Mouse (Mus musculus): ENCODE results near the gene Kdm4c.

Gene Kdm4c

DNA sequence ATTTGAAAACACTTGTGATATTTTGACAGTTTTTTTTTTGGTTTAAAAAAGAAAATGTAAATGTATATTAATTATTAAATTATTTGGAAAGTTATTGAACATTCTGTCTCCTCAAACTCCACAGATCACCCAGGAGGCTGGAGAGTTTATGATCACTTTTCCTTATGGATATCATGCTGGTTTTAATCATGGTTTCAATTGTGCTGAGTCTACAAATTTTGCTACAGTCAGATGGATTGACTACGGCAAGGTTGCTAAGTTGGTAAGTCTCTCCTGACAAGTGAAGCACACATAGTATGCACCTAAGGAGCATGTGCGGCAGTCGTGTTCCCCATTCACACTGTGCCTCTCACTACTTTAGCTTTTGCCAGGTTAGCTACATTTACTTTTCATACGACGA is 73.1 kb downstream of the Kdm4c start:
- 96% methylated on average over 5 of the region's 5 CpGs for WGBS

DNA sequence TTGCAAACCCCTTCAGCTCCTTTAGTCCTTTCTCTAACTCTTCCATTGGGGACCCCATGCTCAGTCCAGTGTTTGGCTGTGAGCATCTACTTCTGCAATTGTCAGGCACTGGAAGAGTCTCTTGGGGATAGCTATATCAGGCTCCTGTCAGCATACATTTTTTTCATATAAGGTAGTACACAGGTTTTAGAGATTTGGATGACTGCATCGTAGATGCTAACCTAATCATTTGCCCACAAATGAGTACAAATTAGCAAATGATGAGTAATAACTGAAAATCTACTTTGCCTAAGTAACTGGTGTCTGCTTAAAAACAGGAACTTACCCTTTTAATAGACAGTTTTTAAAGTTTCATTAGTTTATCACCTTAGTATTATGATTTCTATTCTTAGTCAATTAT is 77.0 kb downstream of the Kdm4c start:
- WGBS = 93% methylated on average over 1 of the region's 1 CpGs

- WGBS = 83% methylated on average over 4 of the region's 4 CpGs
These were observed 115.2 kb downstream of the Kdm4c start for GRCm38 (mm10) chr4:74357479-74357878.

GRCm38 (mm10) chr4:74360274-74360673 is 118.0 kb downstream of the Kdm4c start:
- WGBS = 95% methylated on average over 3 of the region's 3 CpGs

DNA sequence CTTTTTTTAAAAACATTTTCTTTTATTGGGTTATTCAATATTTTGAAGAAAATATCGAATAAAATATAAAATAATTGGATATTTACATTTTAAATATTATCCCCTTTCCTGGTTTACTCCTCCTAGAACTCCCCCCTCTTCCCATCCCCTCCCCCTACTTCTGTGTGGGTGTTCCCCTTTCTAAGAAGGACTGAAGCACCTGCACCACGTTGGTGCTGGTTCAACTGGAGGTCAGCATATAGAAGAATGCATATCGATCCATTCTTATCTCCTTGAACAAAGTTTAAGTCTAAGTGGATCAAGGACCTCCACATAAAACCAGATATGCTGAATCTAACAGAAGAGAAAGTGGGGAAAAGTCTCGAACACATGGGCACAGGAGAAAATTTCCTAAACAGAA is 144.3 kb downstream of the Kdm4c start:
- 87% methylated on average over 4 of the region's 4 CpGs for WGBS

- WGBS = 91% methylated on average over 2 of the region's 2 CpGs
These were observed 150.9 kb downstream of the Kdm4c start for GRCm38 (mm10) chr4:74393162-74393561.

GRCm38 (mm10) chr4:74396562-74396961 is 154.3 kb downstream of the Kdm4c start:
- WGBS = 93% methylated on average over 5 of the region's 5 CpGs

DNA sequence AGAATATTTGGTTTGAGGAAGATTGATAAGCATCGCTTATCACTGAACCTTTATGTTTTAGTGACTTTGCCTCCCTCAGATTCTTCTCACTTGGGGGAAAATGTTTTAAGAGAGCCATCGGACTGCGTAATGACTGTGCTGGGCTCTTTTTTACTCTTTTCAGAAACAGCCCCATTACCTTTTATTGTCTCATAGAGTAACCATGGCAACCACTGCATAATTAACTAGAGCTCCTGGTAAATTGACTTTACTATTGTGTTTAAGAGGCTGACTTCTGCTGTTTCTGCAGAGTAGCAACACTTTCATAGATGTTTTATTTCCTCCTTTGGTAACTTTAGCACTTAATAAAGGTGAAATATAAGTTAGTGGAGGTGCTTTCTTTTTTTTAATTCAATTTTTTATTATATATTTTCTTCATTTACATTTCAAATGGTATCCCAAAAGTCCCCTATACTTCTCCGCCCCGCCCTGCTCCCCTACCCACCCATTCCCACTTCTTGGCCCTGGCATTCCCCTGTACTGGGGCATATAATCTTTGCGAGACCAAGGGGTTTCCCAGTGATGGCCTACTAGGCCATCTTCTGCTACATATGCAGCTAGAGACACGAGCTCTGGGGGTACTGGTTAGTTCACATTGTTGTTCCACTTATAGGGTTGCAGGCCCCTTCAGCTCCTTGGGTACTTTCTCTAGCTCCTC is 159.5 kb downstream of the Kdm4c start:
- WGBS = 78% methylated on average over 7 of the region's 7 CpGs

DNA sequence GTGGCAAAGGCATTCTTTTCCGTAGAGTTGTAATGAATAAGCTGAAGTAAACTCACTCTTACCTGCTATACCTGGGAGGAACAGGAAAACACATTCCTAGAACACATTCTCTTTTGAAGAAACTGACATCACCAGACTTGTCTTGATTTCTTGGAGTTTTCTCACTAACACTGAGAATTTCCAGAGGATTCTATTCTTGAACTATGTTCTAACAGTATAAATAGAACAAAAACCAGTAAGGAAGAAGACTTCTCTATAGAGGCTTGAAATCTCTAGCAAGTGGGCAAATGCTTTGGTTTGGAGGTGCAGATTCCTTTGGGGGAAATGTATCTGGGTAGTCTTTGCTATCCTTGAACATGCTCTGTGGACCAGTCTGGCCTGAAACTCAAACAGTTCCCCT is 166.4 kb downstream of the Kdm4c start:
- WGBS = 54% methylated on average over 1 of the region's 1 CpGs

GRCm38 (mm10) chr4:74419794-74420193 is 177.5 kb downstream of the Kdm4c start:
- WGBS = 50% methylated on average over 1 of the region's 1 CpGs

Data from cerebral cortex, adult 2 months (tissue).